Comparison of ENCODE assay signal across 8 mouse cellular contexts in genomic region chr16:91545597-91546281, GRCm38 (mm10). TPM values are rescaled to one million over a fixed set of nuclear protein-coding genes. Genes with fewer than 3 reads are reported as not detected.
DNase-seq lines count a peak whose midpoint lies in the region; ATAC-seq and TF ChIP-seq lines count a peak whose summit lies in the region.

No protein-coding gene starts in this region.

- TF ChIP-seq CTCF in gastrocnemius, adult 2 months (IDR thresholded peaks at IDR 0.05) = no peak

- no peak overlapping the region for H3K4me3 ChIP-seq in gastrocnemius, adult 2 months

- ATAC-seq in neutrophil, adult 5-6 weeks (ENCODE audit: extremely low read depth, insufficient number of reproducible peaks, low FRiP score, poor library complexity, severe bottlenecking) = peak; percentile 39

- no peak for DNase-seq in gastrocnemius, adult 2 months
- DNase-seq in gastrocnemius, adult 8-10 months (ENCODE audit: low spot score in 2 of 2) = no peak
- peak; percentile 12 for DNase-seq in brain, adult 2 months (ENCODE audit: low read depth, low spot score)
- DNase-seq in liver = peak; percentile 84
- DNase-seq in left cerebral cortex, adult 11 months (ENCODE audit: low spot score) = no peak
- no peak for DNase-seq in left cerebral cortex, postnatal 4 days
- DNase-seq in layer of hippocampus, adult 9-10 months (ENCODE audit: low spot score) = no peak

- intact Hi-C loops in gastrocnemius, adult 2 months (cut with DNase I) = no loop called here
- intact Hi-C loops in left cerebral cortex, postnatal 4 days (cut with DNase I) = no loop called here

- peak overlapping the region; percentile 96 for H3K27ac ChIP-seq in gastrocnemius, adult 2 months

RNA-seq across cellular contexts. Expression of gene Ifngr2, which starts 1.1 kb away (rescaled TPM):
- total RNA-seq in gastrocnemius, adult 2 months (2021) = 10 to 100 TPM; 55.2 to 55.5 TPM
- total RNA-seq in gastrocnemius, adult 8-10 months (2022) = 10 to 100 TPM; 44.2 to 57.1 (median 54.9) TPM
- total RNA-seq in neutrophil, adult 5-6 weeks (2017) = 58.2 and 72.7 TPM in 2 replicates
- 10 to 100 TPM; 88.8 to 89.4 TPM for total RNA-seq in left cerebral cortex, postnatal 4 days (2021)

RNA-seq across cellular contexts. Expression of gene Tmem50b, which starts 51.9 kb away (rescaled TPM):
- 10 to 100 TPM; 16.0 to 17.7 TPM for total RNA-seq in gastrocnemius, adult 2 months (2021)
- 10 to 100 TPM; 12.0 to 14.8 (median 13.2) TPM for total RNA-seq in gastrocnemius, adult 8-10 months (2022)
- 81.5 and 86.4 TPM in 2 replicates for total RNA-seq in neutrophil, adult 5-6 weeks (2017)
- total RNA-seq in left cerebral cortex, postnatal 4 days (2021) = 10 to 100 TPM; 76.3 to 77.4 TPM

Comparison
In these comparisons a context has a peak if more than half of its experiments do, and no peak if none do; other contexts are left out.
1. DNase-seq: peak in brain, adult 2 months (single experiment) and liver (single experiment); none in gastrocnemius, adult 2 months (single experiment), gastrocnemius, adult 8-10 months (0 of 2), left cerebral cortex, adult 11 months (single experiment), left cerebral cortex, postnatal 4 days (single experiment) and layer of hippocampus, adult 9-10 months (single experiment).